Mouse (Mus musculus) neural tube, embryonic 14.5 days (tissue): ENCODE results near the gene Rfx3. TPM values are rescaled to one million over a fixed set of nuclear protein-coding genes. Genes with fewer than 3 reads are reported as not detected.
A peak's percentile ranks its signal among the peaks of the same experiment; 100 is the strongest.

Experiments used
- ATAC-seq: fragments of 200-750 bp; cut with Nextera tagmentation; 2 replicates; pipeline ENCODE4 v1.8.0; 2017; ENCODE audit warnings: low read depth, mild to moderate bottlenecking, moderate TSS enrichment, moderate library complexity
- H3K27ac ChIP-seq: fragments of 300-500 bp; sonication (generic); 2 replicates; pipeline ENCODE4 v1.5.1; 2014; ENCODE audit warnings: low read depth, mild to moderate bottlenecking, control low read depth, low read length, moderate library complexity, mixed read lengths
- H3K27me3 ChIP-seq: fragments of 300-500 bp; sonication (generic); 2 replicates; pipeline ENCODE4 v1.6.1; 2014; ENCODE audit warnings: low read length; ENCODE audit not compliant: control insufficient read depth, insufficient read depth
- H3K36me3 ChIP-seq: fragments of 300-500 bp; sonication (generic); 2 replicates; pipeline ENCODE4 v1.6.1; 2014; ENCODE audit warnings: low read length, mixed read lengths; ENCODE audit not compliant: control insufficient read depth, insufficient read depth
- H3K4me1 ChIP-seq: fragments of 300-500 bp; sonication (generic); 2 replicates; pipeline ENCODE4 v1.6.1; 2014; ENCODE audit warnings: low read length; ENCODE audit not compliant: control insufficient read depth, insufficient read depth
- H3K4me2 ChIP-seq: fragments of 300-500 bp; sonication (generic); 2 replicates; pipeline ENCODE4 v1.6.1; 2014; ENCODE audit warnings: mild to moderate bottlenecking, low read depth, low read length, control low read depth
- H3K4me3 ChIP-seq: fragments of 300-500 bp; sonication (generic); 2 replicates; pipeline ENCODE4 v1.5.1; 2014; ENCODE audit warnings: low read depth, low read length, control low read depth, mixed read lengths
- H3K9ac ChIP-seq: fragments of 300-500 bp; sonication (generic); replicated peaks from 2 replicates; pipeline ENCODE4 v1.6.1; 2014; ENCODE audit warnings: low read depth, mild to moderate bottlenecking, control low read depth, low read length, mixed read lengths
- H3K9me3 ChIP-seq: fragments of 300-500 bp; sonication (generic); 2 replicates; pipeline ENCODE4 v1.6.1; 2016; ENCODE audit warnings: low read length; ENCODE audit not compliant: control insufficient read depth
- WGBS: fragments of 180-500 bp; shearing (Covaris S2); extraction: QIAGEN DNeasy Blood & Tissue Kit; methylation state at CpG from one replicate; pipeline ENCODE4 v1.1.7; 2014; 5-methylcytosine and 5-hydroxymethylcytosine counted together
- polyA plus RNA-seq: library from polyadenylated mRNA; unstranded; fragments of >200 nt; fragmentation: Nextera tagmentation; extraction: Ambion mirVana; gene quantifications from 2 replicates; pipeline ENCODE4 v1.2.1, GENCODE M21; 2014

The Rfx3 gene
- polyA plus RNA-seq, 1 experiment from 2014 or later: 37.0 TPM

DNA sequence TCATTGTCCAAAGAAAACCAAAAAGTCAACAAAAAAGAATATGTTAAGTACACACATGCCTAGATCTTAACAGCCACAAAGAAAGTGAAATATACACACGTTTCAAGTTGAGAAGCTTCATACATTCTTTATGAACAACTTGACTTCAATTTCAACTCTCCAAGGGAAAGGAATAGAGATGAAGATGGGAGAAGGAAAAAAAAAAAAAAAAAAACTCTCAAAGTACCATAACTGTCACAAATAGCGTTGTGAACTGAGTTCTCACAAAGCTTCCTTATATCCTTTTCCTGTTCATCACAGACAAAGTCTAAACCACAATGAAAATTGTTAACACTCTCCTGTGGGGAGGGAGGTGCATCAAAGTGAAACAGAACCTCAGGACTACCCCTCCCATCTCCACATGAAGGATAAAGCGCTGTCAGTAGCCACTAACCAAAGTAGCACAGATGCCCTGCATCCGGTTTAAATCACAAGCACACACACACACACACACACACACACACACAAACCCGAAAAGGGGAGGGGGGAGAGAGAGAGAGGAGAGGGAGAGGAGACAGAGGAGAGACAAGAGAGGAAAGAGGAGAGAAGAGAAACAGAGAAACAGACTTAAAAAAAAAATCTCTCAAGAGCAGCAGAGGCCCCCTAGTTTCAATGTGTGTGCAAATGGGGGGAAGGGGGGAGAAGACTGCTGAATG is 1.2 kb downstream of the Rfx3 start:
- H3K4me2 ChIP-seq: peak overlapping the region; percentile 48
- WGBS: 0% methylated on average over 5 of the region's 5 CpGs
- peak overlapping the region; percentile 93 for H3K9ac ChIP-seq
- peak overlapping the region; percentile 84 for H3K4me3 ChIP-seq
- peaks cover 10% of the 10 kb centered on the region for H3K4me1 ChIP-seq
- no peak for ATAC-seq
- no peaks in the 10 kb centered on the region for H3K36me3 ChIP-seq
- no peaks in the 10 kb centered on the region for H3K27me3 ChIP-seq
- H3K9me3 ChIP-seq: no peaks in the 10 kb centered on the region
- peak overlapping the region; percentile 100 for H3K27ac ChIP-seq

DNA sequence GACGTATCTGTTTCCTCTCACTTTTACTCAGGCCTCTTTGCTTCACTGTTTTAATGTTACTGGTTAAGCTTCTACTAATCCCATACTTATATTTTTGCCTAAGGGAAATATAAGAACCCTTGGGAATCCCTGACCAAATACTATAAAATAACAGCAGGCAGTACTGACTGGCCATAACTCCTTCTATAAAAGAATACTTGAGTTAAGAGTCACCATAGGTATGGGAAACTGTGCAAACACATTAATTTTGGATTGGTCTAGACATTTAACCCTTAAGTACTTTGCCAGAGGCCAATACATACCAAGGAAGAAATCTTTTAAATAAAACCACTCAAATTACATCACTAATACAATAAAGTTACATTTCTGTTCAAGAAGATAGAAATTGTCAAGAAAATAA is 6.8 kb downstream of the Rfx3 start:
- no peak overlapping the region for H3K27ac ChIP-seq
- H3K9ac ChIP-seq: no peak overlapping the region

DNA sequence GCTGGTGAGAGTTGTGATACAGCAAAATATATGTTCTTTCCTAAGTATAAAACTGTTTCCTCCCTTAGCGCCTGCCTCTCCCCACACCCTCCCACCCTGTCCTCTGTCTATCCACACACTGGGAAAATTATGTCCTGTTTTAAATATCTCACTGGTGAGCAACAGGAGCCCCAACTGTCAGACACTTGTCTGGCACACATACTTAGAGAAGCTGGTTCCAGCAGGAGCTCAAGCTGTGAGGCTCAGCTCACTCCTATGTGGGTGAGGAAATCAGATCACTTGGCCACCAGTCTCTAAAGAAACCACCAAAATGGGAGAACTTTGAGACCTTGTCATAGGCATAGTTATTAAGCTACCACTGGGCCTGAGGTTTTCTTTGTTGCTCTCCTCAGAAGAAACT is 7.5 kb downstream of the Rfx3 start:
- H3K4me3 ChIP-seq: no peak overlapping the region
- H3K27ac ChIP-seq: no peak overlapping the region
- no peaks in the 10 kb centered on the region for H3K36me3 ChIP-seq
- no peak overlapping the region for H3K9ac ChIP-seq
- H3K4me2 ChIP-seq: no peak overlapping the region
- H3K9me3 ChIP-seq: no peaks in the 10 kb centered on the region
- no peaks in the 10 kb centered on the region for H3K27me3 ChIP-seq
- no peak for ATAC-seq
- WGBS: 72% methylated on average over 1 of the region's 1 CpGs
- no peaks in the 10 kb centered on the region for H3K4me1 ChIP-seq

More for the DNA sequence above, 6.8 kb downstream of the Rfx3 start:
- Histone ChIP-seq H3K4me3 (no peak overlapping the region), H3K36me3 (no peaks in the 10 kb centered on the region), H3K27me3 (no peaks in the 10 kb centered on the region), H3K4me1 (no peaks in the 10 kb centered on the region), H3K4me2 (no peak overlapping the region), H3K9me3 (no peaks in the 10 kb centered on the region)
- ATAC-seq: no peak
- 39% methylated on average over 1 of the region's 1 CpGs for WGBS

DNA sequence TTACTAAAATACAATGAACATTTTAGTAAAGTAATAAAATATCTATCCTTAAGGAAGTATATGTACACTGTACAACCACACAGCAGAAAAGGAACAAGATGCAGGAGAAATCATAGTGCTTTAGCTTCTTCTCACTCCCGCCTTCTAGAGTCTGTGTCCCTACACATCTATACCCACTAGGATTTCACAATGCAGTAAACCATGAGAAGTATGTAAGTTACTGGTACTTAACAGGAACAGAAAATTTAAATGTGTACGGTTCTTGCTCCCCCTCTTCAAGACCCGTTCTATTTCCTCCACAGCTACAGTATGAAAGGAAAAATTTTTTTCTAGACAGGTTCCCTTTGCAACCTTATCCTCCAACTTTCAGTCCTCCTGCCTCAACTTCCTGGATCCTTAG is 8.3 kb downstream of the Rfx3 start:
- H3K4me3 ChIP-seq: no peak overlapping the region
- no peaks in the 10 kb centered on the region for H3K9me3 ChIP-seq
- no peak overlapping the region for H3K4me2 ChIP-seq
- no peak overlapping the region for H3K9ac ChIP-seq
- H3K4me1 ChIP-seq: no peaks in the 10 kb centered on the region
- no peak overlapping the region for H3K27ac ChIP-seq
- no peaks in the 10 kb centered on the region for H3K27me3 ChIP-seq
- no peak for ATAC-seq
- 91% methylated on average over 3 of the region's 3 CpGs for WGBS
- no peaks in the 10 kb centered on the region for H3K36me3 ChIP-seq

DNA sequence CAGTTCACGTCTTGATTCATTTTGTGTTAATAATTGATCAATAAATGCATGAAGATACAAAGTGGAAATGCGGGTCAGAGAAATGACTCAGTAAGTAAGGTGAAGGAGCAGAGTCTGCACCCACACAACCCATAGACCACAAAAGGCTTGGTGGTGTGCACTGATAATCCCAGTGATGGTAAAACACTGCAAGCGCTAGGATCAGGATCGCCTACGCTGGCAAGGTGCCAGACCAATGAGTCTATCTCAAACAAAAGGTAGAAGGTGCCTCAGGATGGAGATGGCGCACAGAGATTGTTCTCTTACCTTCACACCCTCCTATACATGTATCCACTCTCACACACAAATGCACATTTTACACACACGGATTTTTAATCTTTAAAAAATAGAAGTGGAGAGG is 18.2 kb downstream of the Rfx3 start:
- no peak for ATAC-seq
- Histone ChIP-seq H3K4me1 (0 out of 2 replicates have a peak, but pooled peaks cover 2% of the 10 kb centered on the region), H3K9me3 (no peaks in the 10 kb centered on the region), H3K9ac (no peak overlapping the region), H3K27me3 (no peaks in the 10 kb centered on the region), H3K4me2 (no peak overlapping the region), H3K27ac (no peak overlapping the region), H3K4me3 (no peak overlapping the region), H3K36me3 (no peaks in the 10 kb centered on the region)
- 82% methylated on average over 7 of the region's 7 CpGs for WGBS

DNA sequence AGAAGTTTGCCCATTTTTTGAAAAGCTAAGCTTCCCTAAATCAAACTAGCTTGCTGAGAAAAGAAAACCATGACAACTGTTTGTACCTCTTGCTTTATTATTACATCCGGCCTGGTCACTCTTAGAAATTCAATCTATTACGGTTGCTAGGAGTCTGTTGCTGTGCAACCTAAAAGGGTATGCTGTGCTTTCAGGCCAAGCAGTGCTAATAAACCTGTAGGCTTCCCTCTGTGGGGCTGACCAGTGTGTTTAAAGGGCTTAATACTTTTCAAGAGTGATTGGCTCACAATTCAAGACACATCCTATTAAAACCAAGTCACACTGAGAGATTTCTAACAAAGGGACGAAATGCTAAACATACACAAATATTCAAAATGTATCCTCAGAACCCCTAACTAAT is 22.2 kb downstream of the Rfx3 start:
- no peaks in the 10 kb centered on the region for H3K9me3 ChIP-seq
- no peak overlapping the region for H3K4me3 ChIP-seq
- no peaks in the 10 kb centered on the region for H3K27me3 ChIP-seq
- H3K9ac ChIP-seq: no peak overlapping the region
- no peak overlapping the region for H3K4me2 ChIP-seq
- WGBS: 24% methylated on average over 3 of the region's 3 CpGs
- H3K27ac ChIP-seq: no peak overlapping the region
- ATAC-seq: peak; percentile 69; the same call in 1 of the 2 replicates
- 0 out of 2 replicates have a peak, but pooled peaks cover 2% of the 10 kb centered on the region for H3K4me1 ChIP-seq
- no peaks in the 10 kb centered on the region for H3K36me3 ChIP-seq

DNA sequence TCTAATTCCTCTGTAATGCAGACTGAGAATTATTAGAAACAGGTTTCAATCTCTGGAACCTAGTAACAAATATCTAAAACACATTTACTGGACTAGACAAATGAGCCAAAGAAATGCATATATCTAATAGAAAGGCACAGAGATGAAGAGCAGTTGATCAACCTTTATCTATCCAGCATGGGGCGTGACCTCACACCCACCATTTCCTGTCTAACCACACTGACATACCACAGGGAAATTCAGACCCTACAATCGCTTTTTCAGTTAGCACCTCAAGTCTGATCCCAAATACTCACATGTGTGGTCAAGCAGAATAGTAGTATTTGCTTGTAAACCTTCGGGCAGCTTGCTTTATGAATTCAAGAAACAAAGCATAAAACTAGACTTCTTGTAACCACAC is 43.4 kb downstream of the Rfx3 start:
- no peak overlapping the region for H3K27ac ChIP-seq
- 90% methylated on average over 3 of the region's 3 CpGs for whole genome bisulfite sequencing
- no peaks in the 10 kb centered on the region for H3K36me3 ChIP-seq
- H3K27me3 ChIP-seq: no peaks in the 10 kb centered on the region
- no peak for ATAC-seq
- H3K4me3 ChIP-seq: no peak overlapping the region
- H3K9me3 ChIP-seq: no peaks in the 10 kb centered on the region
- no peak overlapping the region for H3K4me2 ChIP-seq
- no peaks in the 10 kb centered on the region for H3K4me1 ChIP-seq
- no peak overlapping the region for H3K9ac ChIP-seq

DNA sequence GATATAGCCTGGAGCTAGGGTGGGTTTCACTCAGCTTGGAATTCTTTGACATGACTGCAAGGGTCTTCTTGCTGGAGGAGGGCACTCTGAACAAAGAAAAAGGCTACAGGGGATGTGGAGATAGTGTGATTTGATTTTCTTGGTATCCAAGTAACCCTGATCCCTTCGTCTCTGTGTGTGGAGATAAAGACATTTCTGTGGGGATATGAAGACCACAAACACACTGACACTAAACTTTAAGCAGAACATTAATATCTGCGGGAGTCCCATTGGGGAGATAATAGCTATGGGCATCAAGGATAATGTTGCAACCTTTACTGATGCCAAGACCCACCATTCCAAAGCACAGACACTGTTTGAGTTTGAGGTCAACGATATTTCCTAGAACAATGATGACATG is 49.7 kb downstream of the Rfx3 start:
- ATAC-seq: no peak
- Histone ChIP-seq H3K9ac (no peak overlapping the region), H3K36me3 (no peaks in the 10 kb centered on the region), H3K27me3 (no peaks in the 10 kb centered on the region), H3K4me1 (no peaks in the 10 kb centered on the region), H3K4me2 (no peak overlapping the region), H3K4me3 (no peak overlapping the region), H3K27ac (no peak overlapping the region), H3K9me3 (no peaks in the 10 kb centered on the region)
- 92% methylated on average over 3 of the region's 3 CpGs for WGBS

DNA sequence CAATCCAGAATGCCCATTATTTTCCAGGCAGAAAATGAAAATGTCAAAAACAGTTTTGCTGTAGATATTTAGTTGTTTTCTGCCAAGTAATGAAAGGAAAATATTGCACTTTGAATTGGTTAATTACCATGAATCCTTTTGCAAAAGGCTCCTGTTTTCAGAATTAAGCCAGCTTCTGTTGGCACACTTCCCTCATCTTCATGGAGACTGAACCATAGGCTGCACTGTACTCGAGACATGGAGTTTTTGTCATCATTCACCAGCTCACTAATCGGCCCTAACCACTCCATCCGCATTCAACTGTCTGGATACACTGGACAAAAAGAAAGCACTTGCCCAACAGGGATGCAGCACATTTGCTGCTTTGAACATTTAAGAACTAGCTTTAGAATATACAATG is 75.5 kb downstream of the Rfx3 start:
- no peak overlapping the region for H3K9ac ChIP-seq
- ATAC-seq: no peak
- H3K27ac ChIP-seq: no peak overlapping the region
- H3K4me2 ChIP-seq: no peak overlapping the region
- no peaks in the 10 kb centered on the region for H3K27me3 ChIP-seq
- H3K4me1 ChIP-seq: no peaks in the 10 kb centered on the region
- no peaks in the 10 kb centered on the region for H3K36me3 ChIP-seq
- H3K4me3 ChIP-seq: no peak overlapping the region
- WGBS: 47% methylated on average over 3 of the region's 3 CpGs
- no peaks in the 10 kb centered on the region for H3K9me3 ChIP-seq
